Mouse (Mus musculus) small intestine, adult 2 months (tissue): ENCODE measurements around the gene Ap5z1. TPM values are rescaled to one million over a fixed set of nuclear protein-coding genes. Genes with fewer than 3 reads are reported as not detected.

Experiments used
- H3K27ac ChIP-seq: fragments of 200-500 bp; 2 replicates; pipeline ENCODE4 v1.5.1; 2012; ENCODE audit warnings: low read depth, low read length, control low read depth, inconsistent platforms; ENCODE audit not compliant: insufficient read depth
- H3K27me3 ChIP-seq: fragments of 200-500 bp; 2 replicates; pipeline ENCODE4 v1.6.1; 2012; ENCODE audit warnings: mild to moderate bottlenecking, moderate library complexity, low read length, inconsistent platforms; ENCODE audit not compliant: control insufficient read depth, insufficient read depth
- H3K36me3 ChIP-seq: fragments of 200-500 bp; 2 replicates; pipeline ENCODE4 v1.6.1; 2012; ENCODE audit warnings: mild to moderate bottlenecking, low read length, control low read depth, inconsistent platforms; ENCODE audit not compliant: control insufficient read depth, insufficient read depth
- H3K4me1 ChIP-seq: fragments of 200-500 bp; 2 replicates; pipeline ENCODE4 v1.6.1; 2012; ENCODE audit warnings: low read length, inconsistent platforms, mixed read lengths; ENCODE audit not compliant: control insufficient read depth, insufficient read depth, insufficient read length
- H3K4me3 ChIP-seq: fragments of 200-500 bp; 2 replicates; pipeline ENCODE4 v1.5.1; 2012; ENCODE audit warnings: low read depth, mild to moderate bottlenecking, control low read depth, inconsistent platforms, low read length, moderate library complexity
- CTCF ChIP-seq: fragments of 200-500 bp; IDR thresholded peaks from 2 replicates; pipeline ENCODE4 v1.5.1; 2012; ENCODE audit warnings: low read depth, mild to moderate bottlenecking, control low read depth, inconsistent platforms, low read length, moderate library complexity, mixed read lengths; ENCODE audit not compliant: insufficient replicate concordance, insufficient read length; ENCODE audit errors: extremely low read depth
- POLR2A ChIP-seq: fragments of 200-500 bp; IDR thresholded peaks from 2 replicates; pipeline ENCODE4 v1.6.1; 2012; ENCODE audit warnings: low read depth, mild to moderate bottlenecking, control low read depth, inconsistent platforms, low read length, moderate library complexity
- WGBS: fragments of 180-500 bp; shearing (Covaris S2); methylation state at CpG from one replicate; pipeline ENCODE4 v1.1.7; 2018; 5-methylcytosine and 5-hydroxymethylcytosine counted together
- polyA plus RNA-seq: library from polyadenylated mRNA; depleted of rRNA; stranded (reverse); fragments of >200 nt; gene quantifications from 2 replicates; pipeline ENCODE4 v1.2.3, GENCODE M21; 2012

Ap5z1 gene
- polyA plus RNA-seq, 1 experiment, result 37.6 TPM

DNA sequence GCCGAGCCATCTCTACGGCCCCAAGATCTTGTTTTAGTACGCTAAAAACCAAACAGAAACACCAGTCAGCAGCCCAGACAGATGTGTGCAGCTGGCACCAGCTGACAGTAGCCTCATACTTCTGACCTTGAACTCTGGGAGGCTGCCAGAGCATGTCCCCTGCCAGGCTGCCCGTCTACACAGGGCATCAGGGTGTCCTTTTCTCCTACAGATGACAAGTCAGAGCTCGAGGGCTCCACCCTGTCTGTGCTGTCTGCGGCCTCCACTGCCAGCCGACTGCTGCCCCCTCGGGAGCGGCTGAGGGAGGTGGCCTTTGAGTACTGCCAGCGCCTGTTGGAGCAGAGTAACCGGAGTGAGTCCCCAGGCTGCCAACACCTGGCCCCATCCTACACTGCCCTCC, 6.1 kb downstream of the Ap5z1 start:
- TF ChIP-seq CTCF (no peak), POLR2A (no peak)
- no peaks in the 10 kb centered on the region for H3K27me3 ChIP-seq
- H3K36me3 ChIP-seq, result peaks cover 38% of the 10 kb centered on the region
- H3K27ac ChIP-seq, result no peak overlapping the region
- WGBS, result 85% methylated on average over 11 of the region's 11 CpGs
- H3K4me1 ChIP-seq, result peaks cover 2% of the 10 kb centered on the region
- H3K4me3 ChIP-seq, result no peak overlapping the region

DNA sequence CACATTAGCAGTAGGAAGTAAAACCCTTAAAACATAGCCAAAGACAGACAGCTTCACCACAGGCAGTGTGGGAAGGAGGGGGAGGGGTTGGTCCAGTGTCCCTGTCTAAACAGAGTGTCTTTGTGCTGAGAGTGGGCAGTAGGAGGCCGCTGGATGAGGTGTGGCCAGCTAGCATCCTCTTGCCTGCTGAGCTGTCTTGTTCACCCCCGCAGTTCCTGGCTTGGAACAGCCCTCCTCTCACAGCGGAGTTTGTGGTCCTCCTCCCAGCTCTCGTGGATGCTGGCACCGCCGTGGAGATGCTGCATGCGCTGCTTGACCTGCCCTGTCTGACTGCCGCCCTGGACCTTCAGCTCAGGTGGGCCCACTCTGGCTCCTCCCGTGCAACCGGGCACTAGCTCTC, 10.0 kb downstream of the Ap5z1 start:
- H3K27me3 ChIP-seq, result no peaks in the 10 kb centered on the region
- H3K27ac ChIP-seq, result no peak overlapping the region
- no peak overlapping the region for H3K4me3 ChIP-seq
- H3K4me1 ChIP-seq, result no peaks in the 10 kb centered on the region; the same call in 1 of the 2 replicates
- TF ChIP-seq CTCF (no peak), POLR2A (no peak)
- WGBS, result 79% methylated on average over 10 of the region's 10 CpGs
- H3K36me3 ChIP-seq, result peaks cover 41% of the 10 kb centered on the region

DNA sequence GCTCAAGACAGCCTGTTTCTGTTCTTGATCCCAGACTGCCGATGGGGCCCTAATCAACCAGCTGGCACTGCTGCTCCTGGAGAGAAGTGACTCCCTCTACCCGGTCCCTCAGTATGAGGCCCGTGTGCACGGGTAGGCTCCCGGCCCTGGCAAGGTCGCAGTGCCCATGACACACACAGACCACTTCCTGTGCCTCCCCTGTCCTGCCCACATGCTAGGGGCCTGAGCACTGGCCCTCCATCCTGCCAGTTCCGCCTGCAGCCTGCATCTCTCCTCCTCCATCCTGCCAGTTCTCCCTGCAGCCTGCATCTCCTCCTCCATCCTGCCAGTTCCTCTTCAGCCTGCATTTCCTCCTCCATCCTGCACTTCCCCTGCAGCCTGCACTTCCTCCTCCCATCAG, 11.9 kb downstream of the Ap5z1 start:
- H3K4me3 ChIP-seq, result no peak overlapping the region
- H3K4me1 ChIP-seq, result no peaks in the 10 kb centered on the region; the same call in 1 of the 2 replicates
- peaks cover 27% of the 10 kb centered on the region for H3K36me3 ChIP-seq
- H3K27ac ChIP-seq, result no peak overlapping the region
- TF ChIP-seq CTCF (no peak), POLR2A (no peak)
- WGBS, result 82% methylated on average over 7 of the region's 7 CpGs
- H3K27me3 ChIP-seq, result no peaks in the 10 kb centered on the region

DNA sequence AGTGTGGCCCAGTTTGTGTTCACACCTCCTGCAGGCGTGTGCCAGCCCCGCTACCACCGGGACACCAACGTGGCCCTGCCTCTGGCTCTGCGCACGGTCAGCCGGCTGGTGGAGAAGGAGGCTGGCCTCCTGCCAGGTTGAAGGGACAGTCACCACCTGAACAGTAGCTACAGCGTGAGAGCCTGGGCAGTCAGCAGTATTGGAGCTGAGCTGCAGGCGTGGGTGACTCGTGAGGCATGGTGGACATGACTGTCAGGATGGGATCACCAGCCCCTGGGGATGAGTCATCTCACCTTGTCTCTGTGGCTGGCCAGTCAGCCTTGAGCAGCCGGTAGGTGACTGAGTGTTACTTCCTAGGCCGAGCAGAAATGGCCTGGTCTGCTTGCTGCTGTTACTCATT, 13.6 kb downstream of the Ap5z1 start:
- H3K27ac ChIP-seq, result no peak overlapping the region
- H3K4me3 ChIP-seq, result no peak overlapping the region
- whole genome bisulfite sequencing, result 85% methylated on average over 12 of the region's 12 CpGs
- H3K27me3 ChIP-seq, result no peaks in the 10 kb centered on the region
- H3K4me1 ChIP-seq, result no peaks in the 10 kb centered on the region; the same call in 1 of the 2 replicates
- peaks cover 18% of the 10 kb centered on the region; the same call in 1 of the 2 replicates for H3K36me3 ChIP-seq
- TF ChIP-seq CTCF (no peak), POLR2A (no peak)

DNA sequence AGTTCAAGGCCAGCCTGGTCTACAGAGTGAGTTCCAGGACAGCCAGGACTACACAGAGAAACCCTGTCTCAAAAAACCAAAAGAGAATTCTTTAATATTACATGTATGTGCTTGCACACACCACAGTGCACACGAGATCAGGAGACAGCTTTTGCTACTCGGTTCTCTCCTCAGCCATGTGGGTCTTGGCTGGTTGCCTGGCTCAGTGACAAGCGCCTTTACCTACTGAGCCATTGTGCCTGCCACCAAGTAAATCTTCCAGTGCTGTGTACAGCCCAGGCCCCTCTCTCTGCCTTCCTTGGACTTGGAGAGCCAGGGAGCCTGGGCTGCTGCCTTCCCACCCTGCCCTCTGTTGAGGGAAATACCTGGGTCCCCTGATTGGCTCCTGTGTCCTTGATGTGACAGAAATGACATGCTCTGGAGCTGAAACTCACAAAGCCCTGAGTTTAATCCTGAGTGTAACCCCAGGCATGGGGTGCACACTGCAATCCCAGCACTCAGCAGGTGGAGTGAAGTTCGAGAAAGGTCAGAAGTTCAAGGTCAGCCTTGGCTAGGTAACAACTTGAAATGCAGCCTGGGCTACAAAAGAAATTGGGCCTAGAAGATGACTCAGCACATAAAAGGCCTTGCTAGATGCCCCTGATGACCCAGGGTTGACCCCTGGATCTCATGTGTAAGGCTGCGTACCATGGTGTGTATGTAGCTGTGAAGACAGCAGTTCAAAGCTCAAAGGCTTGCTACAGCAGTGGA, 14.3 kb downstream of the Ap5z1 start:
- 88% methylated on average over 5 of the region's 5 CpGs for WGBS
- no peak for TF ChIP-seq POLR2A
- no peak for TF ChIP-seq CTCF
- H3K27me3 ChIP-seq, result no peaks in the 10 kb centered on the region
- peaks cover 14% of the 10 kb centered on the region; the same call in 1 of the 2 replicates for H3K36me3 ChIP-seq
- no peak overlapping the region for H3K27ac ChIP-seq
- H3K4me3 ChIP-seq, result no peak overlapping the region
- H3K4me1 ChIP-seq, result no peaks in the 10 kb centered on the region; the same call in 1 of the 2 replicates

DNA sequence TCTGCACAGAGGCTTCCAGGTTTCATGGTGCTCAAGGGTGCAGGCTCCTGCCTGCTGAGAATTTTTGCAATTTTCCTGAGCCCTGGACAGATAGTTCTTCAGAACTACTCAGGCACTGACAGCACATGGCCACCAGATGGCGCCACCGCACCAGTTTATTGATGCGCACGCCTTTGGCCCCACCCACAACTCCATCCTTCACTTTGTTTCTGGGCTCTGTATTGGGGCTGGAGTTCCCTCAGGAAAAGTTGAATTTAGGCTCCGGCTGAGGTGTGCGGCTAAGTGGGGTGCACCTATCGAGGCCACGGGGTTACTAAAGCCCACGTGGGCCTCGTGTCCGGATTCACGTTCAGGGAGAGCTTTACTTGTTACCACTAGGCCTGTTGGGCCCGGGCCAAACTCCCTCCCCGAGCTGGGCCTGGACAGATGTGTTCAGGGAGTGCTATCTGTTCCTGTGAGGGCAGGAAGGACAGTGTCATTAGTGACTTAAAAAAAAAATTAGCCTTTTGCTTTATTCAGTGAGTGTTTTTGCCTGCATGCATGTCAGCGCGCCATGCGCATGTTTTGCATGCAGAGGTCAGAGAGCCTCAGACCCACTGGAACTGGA, 15.2 kb downstream of the Ap5z1 start:
- no peak overlapping the region for H3K4me3 ChIP-seq
- WGBS, result 33% methylated on average over 17 of the region's 17 CpGs

DNA sequence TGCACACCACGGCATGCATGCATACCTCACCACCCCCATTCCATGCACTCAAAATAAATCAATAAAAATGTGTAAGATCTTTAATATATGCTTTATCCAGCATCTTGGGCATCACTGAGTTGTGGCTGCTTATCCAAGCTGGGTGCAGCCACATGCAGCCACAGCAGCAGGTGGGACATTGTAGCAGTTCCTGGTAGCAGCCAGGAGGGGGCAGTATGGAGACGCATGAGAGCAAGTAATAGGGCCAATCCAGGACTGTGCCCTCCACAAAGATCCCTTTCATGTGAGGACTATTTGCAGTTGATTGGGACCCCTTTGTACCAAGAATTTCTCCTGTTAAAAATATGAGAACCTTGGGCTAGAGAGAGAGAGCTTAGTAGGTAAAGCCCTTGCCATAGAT, 18.8 kb downstream of the Ap5z1 start:
- Histone ChIP-seq H3K4me1 (no peaks in the 10 kb centered on the region), H3K27me3 (no peaks in the 10 kb centered on the region), H3K36me3 (no peaks in the 10 kb centered on the region; the same call in 1 of the 2 replicates), H3K27ac (no peak overlapping the region), H3K4me3 (no peak overlapping the region)
- 41% methylated on average over 2 of the region's 2 CpGs for WGBS
- peak; percentile 69; the same call in 1 of the 2 replicates for TF ChIP-seq CTCF
- no peak for TF ChIP-seq POLR2A

More for the DNA sequence above, 15.2 kb downstream of the Ap5z1 start:
- H3K27me3 ChIP-seq, result no peaks in the 10 kb centered on the region
- H3K27ac ChIP-seq, result no peak overlapping the region
- 0 out of 2 replicates have a peak, but pooled peaks have one; percentile 20 for TF ChIP-seq POLR2A
- TF ChIP-seq CTCF, result peak; percentile 94
- peaks cover 12% of the 10 kb centered on the region; the same call in 1 of the 2 replicates for H3K36me3 ChIP-seq
- H3K4me1 ChIP-seq, result no peaks in the 10 kb centered on the region
